Mouse (Mus musculus): ENCODE measurements around the gene Sult6b1. TPM values are rescaled to one million over a fixed set of nuclear protein-coding genes. Genes with fewer than 3 reads are reported as not detected.

Sult6b1 gene
- polyA plus RNA-seq (2012; rRNA removed), result not detected in 2 replicates

DNA sequence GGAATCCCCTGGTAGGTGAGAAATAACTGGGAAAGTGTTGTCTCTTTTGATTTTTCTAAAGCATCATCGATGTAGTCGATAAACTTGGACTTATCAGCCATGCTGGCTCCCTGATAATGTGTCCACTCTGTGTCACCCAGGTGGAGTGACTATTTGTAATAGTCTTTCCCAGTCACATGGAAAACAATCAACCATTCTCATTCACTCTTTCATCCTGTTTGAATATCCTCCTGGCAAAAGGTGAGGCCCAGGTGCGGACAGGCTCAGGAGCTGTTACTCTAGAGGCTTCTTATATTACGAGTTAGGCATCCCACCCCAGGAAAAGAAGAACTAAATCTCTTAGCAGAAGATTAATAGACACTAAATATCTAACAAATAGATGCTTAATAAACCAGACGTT is at the start of gene Sult6b1:
Gene Sult6b1, minus strand, starts transcription at position 101 of the 400 bp plus-strand sequence.
- TF ChIP-seq POLR2A (IDR thresholded peaks at IDR 0.05; ENCODE audit: low read depth, low read length) (no peak), CTCF (conservative IDR thresholded peaks at IDR 0.05; ENCODE audit: insufficient read depth, insufficient read length, low read depth, low read length) (no peak)
- Histone ChIP-seq H3K36me3 (ENCODE audit: control insufficient read depth, insufficient read depth, low read length) (no peaks in the 10 kb centered on the region), H3K4me1 (ENCODE audit: control insufficient read depth, insufficient read depth, low read length) (no peaks in the 10 kb centered on the region), H3K27ac (ENCODE audit: insufficient read depth, low read depth, low read length) (no peak within 1 kb of the TSS), H3K4me3 (ENCODE audit: insufficient read depth, low read depth, low read length) (no peak within 1 kb of the TSS), H3K27me3 (replicated peaks; ENCODE audit: control insufficient read depth, insufficient read depth, low read length) (no peaks in the 10 kb centered on the region; the same call in 1 of the 2 replicates)
- no peak for DNase-seq
- 81% methylated on average over 5 of the region's 5 CpGs for WGBS

DNA sequence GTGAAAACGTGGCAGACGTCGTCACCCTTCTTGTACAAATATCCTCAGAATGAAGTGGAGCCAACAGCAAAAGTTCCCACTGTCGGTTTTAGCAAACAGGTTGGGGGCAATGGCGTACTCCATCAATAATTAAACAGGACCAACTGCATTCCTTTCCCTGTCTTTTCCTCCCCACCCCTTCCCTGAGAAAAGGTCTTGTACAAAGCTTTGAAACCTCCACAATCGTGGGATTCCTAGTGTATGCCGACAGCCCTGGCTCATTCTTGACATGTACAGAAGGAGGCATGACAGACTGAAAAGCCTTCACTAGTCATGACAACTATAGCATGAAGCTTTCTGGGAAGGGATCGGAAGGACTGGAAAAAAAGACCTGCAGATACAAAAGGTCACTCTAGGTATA is 46.4 kb upstream of the Sult6b1 start:
- no peak overlapping the region for H3K27ac ChIP-seq (ENCODE audit: insufficient read depth, low read depth, low read length)
- no peak overlapping the region for H3K4me3 ChIP-seq (ENCODE audit: insufficient read depth, low read depth, low read length)
- H3K4me1 ChIP-seq (ENCODE audit: control insufficient read depth, insufficient read depth, low read length), result no peaks in the 10 kb centered on the region
- H3K36me3 ChIP-seq (ENCODE audit: control insufficient read depth, insufficient read depth, low read length), result peaks cover 8% of the 10 kb centered on the region
- WGBS, result 53% methylated on average over 8 of the region's 8 CpGs
- H3K27me3 ChIP-seq (replicated peaks; ENCODE audit: control insufficient read depth, insufficient read depth, low read length), result no peaks in the 10 kb centered on the region
- no peak for DNase-seq
- no peak for TF ChIP-seq CTCF (conservative IDR thresholded peaks at IDR 0.05; ENCODE audit: insufficient read depth, insufficient read length, low read depth, low read length)
- TF ChIP-seq POLR2A (IDR thresholded peaks at IDR 0.05; ENCODE audit: low read depth, low read length), result no peak

- Histone ChIP-seq H3K27ac (ENCODE audit: insufficient read depth, low read depth, low read length) (no peak overlapping the region), H3K4me3 (ENCODE audit: insufficient read depth, low read depth, low read length) (no peak overlapping the region), H3K36me3 (ENCODE audit: control insufficient read depth, insufficient read depth, low read length) (peaks cover 8% of the 10 kb centered on the region), H3K27me3 (replicated peaks; ENCODE audit: control insufficient read depth, insufficient read depth, low read length) (no peaks in the 10 kb centered on the region), H3K4me1 (ENCODE audit: control insufficient read depth, insufficient read depth, low read length) (no peaks in the 10 kb centered on the region)
- TF ChIP-seq CTCF (conservative IDR thresholded peaks at IDR 0.05; ENCODE audit: insufficient read depth, insufficient read length, low read depth, low read length) (no peak), POLR2A (IDR thresholded peaks at IDR 0.05; ENCODE audit: low read depth, low read length) (no peak)
- no peak for DNase-seq
- WGBS, result 83% methylated on average over 5 of the region's 5 CpGs
Measured at GRCm38 (mm10) chr17:78952070-78952469, 45.3 kb upstream of the Sult6b1 start.

DNA sequence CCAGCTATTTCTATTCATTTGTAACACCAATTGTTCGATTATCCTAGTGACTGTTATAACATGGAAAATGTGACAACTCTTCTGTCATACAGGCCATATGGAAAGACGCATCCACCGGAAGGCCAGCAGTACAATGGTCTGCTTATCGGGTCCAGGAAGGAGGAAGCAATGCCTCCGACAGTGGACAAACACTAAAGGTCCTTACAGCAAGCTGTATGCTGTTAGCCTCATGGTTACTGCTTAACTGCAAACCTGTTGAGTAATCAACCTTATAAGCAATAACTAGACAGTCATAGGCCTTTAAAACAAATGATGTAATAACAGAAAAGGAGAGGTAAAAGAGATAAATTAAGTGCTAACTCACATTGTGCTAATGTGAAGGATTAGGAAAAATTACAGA is 44.4 kb upstream of the Sult6b1 start:
- 92% methylated on average over 5 of the region's 5 CpGs for WGBS
- no peak for DNase-seq
- TF ChIP-seq CTCF (conservative IDR thresholded peaks at IDR 0.05; ENCODE audit: insufficient read depth, insufficient read length, low read depth, low read length) (no peak), POLR2A (IDR thresholded peaks at IDR 0.05; ENCODE audit: low read depth, low read length) (no peak)
- Histone ChIP-seq H3K27me3 (replicated peaks; ENCODE audit: control insufficient read depth, insufficient read depth, low read length) (no peaks in the 10 kb centered on the region), H3K36me3 (ENCODE audit: control insufficient read depth, insufficient read depth, low read length) (peaks cover 10% of the 10 kb centered on the region), H3K27ac (ENCODE audit: insufficient read depth, low read depth, low read length) (no peak overlapping the region), H3K4me1 (ENCODE audit: control insufficient read depth, insufficient read depth, low read length) (no peaks in the 10 kb centered on the region), H3K4me3 (ENCODE audit: insufficient read depth, low read depth, low read length) (no peak overlapping the region)

- Histone ChIP-seq H3K4me1 (ENCODE audit: control insufficient read depth, insufficient read depth, low read length) (0 out of 2 replicates have a peak, but pooled peaks cover 2% of the 10 kb centered on the region), H3K27me3 (replicated peaks; ENCODE audit: control insufficient read depth, insufficient read depth, low read length) (no peaks in the 10 kb centered on the region), H3K36me3 (ENCODE audit: control insufficient read depth, insufficient read depth, low read length) (peaks cover 2% of the 10 kb centered on the region; the same call in 1 of the 2 replicates), H3K4me3 (ENCODE audit: insufficient read depth, low read depth, low read length) (no peak overlapping the region), H3K27ac (ENCODE audit: insufficient read depth, low read depth, low read length) (0 out of 2 replicates have a peak overlapping the region, but pooled peaks have one; percentile 3)
- TF ChIP-seq CTCF (conservative IDR thresholded peaks at IDR 0.05; ENCODE audit: insufficient read depth, insufficient read length, low read depth, low read length), result no peak
- TF ChIP-seq POLR2A (IDR thresholded peaks at IDR 0.05; ENCODE audit: low read depth, low read length), result no peak
- 37% methylated on average over 11 of the region's 11 CpGs for WGBS
- peak; percentile 11 for DNase-seq
Measured at GRCm38 (mm10) chr17:78942579-78942978, 35.8 kb upstream of the Sult6b1 start.

GRCm38 (mm10) chr17:78938927-78939326 is 32.1 kb upstream of the Sult6b1 start:
- WGBS, result 88% methylated on average over 4 of the region's 4 CpGs
- H3K36me3 ChIP-seq (ENCODE audit: control insufficient read depth, insufficient read depth, low read length), result peaks cover 1% of the 10 kb centered on the region; the same call in 1 of the 2 replicates

DNA sequence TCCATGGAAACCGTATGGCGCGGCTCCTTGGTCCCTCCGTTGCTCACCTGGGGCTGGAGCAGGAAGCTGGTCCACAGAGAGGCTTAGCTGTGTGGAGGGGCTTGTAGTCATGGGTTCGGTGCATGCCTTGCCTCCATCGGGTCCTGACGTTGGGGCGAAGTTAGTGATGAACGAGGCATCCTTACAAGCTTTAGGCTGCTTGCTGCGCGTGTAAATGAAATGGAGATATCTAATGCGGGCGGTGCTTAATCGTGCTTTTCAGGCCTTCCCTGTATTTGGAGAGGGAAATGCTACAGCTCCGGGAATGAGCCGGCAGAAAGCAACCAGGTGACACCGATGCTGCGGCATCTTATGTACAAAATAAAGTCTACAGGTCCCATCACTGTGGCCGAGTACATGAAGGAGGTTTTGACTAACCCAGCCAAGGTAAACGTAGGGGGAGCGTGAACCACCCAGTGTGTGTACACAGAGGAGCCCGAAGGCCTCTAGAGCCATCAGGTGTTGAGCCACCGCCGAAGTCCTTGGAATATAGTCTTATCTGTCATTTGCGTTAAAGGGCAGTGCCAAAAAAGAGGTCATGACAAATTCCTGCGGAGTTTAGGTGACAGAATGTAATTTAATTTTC is 30.5 kb upstream of the Sult6b1 start:
- Histone ChIP-seq H3K4me3 (ENCODE audit: insufficient read depth, low read depth, low read length) (peak overlapping the region; percentile 74), H3K36me3 (ENCODE audit: control insufficient read depth, insufficient read depth, low read length) (0 out of 2 replicates have a peak, but pooled peaks cover 1% of the 10 kb centered on the region), H3K4me1 (ENCODE audit: control insufficient read depth, insufficient read depth, low read length) (peaks cover 5% of the 10 kb centered on the region; the same call in 1 of the 2 replicates), H3K27ac (ENCODE audit: insufficient read depth, low read depth, low read length) (no peak overlapping the region; the same call in 1 of the 2 replicates), H3K27me3 (replicated peaks; ENCODE audit: control insufficient read depth, insufficient read depth, low read length) (no peaks in the 10 kb centered on the region)
- DNase-seq, result no peak
- WGBS, result 9% methylated on average over 26 of the region's 26 CpGs
- TF ChIP-seq POLR2A (IDR thresholded peaks at IDR 0.05; ENCODE audit: low read depth, low read length) (no peak), CTCF (conservative IDR thresholded peaks at IDR 0.05; ENCODE audit: insufficient read depth, insufficient read length, low read depth, low read length) (no peak)

More at GRCm38 (mm10) chr17:78938927-78939326, 32.1 kb upstream of the Sult6b1 start:
- no peak for DNase-seq
- no peak overlapping the region for H3K4me3 ChIP-seq (ENCODE audit: insufficient read depth, low read depth, low read length)
- no peaks in the 10 kb centered on the region for H3K27me3 ChIP-seq (replicated peaks; ENCODE audit: control insufficient read depth, insufficient read depth, low read length)
- H3K27ac ChIP-seq (ENCODE audit: insufficient read depth, low read depth, low read length), result no peak overlapping the region
- TF ChIP-seq POLR2A (IDR thresholded peaks at IDR 0.05; ENCODE audit: low read depth, low read length), result no peak
- TF ChIP-seq CTCF (conservative IDR thresholded peaks at IDR 0.05; ENCODE audit: insufficient read depth, insufficient read length, low read depth, low read length), result no peak
- H3K4me1 ChIP-seq (ENCODE audit: control insufficient read depth, insufficient read depth, low read length), result peaks cover 5% of the 10 kb centered on the region; the same call in 1 of the 2 replicates
